Mouse (Mus musculus) G1E (cell line): ENCODE measurements at regions not wholly inside any gene's neighbourhood (a gene's known extent, or its start where the extent isn't known, plus 50 kb on each side); places are given as distances from the start of the nearest gene placed in this dataset.
A peak's percentile ranks its signal among the peaks of the same experiment; 100 is the strongest.

ENCODE experiments used
- ATAC-seq: 2 replicates; pipeline ENCODE4 v1.8.0; 2016; ENCODE audit warnings: mild to moderate bottlenecking; ENCODE audit not compliant: insufficient number of reproducible peaks, poor library complexity, low FRiP score, severe bottlenecking; ENCODE audit errors: extremely low read depth
- DNase-seq: peaks from one replicate; pipeline ENCODE4 v3.0.0; 2012; ENCODE audit warnings: low spot score
- H3K27me3 ChIP-seq: 2 replicates; pipeline ENCODE4 v1.6.1; 2012; ENCODE audit warnings: mild to moderate bottlenecking, low read length, inconsistent platforms; ENCODE audit not compliant: insufficient read depth
- H3K36me3 ChIP-seq: replicated peaks from 2 replicates; pipeline ENCODE3; 2012; ENCODE audit warnings: mild to moderate bottlenecking, inconsistent platforms
- H3K4me1 ChIP-seq: 2 replicates; pipeline ENCODE4 v1.6.1; 2012; ENCODE audit warnings: low read depth, low read length, inconsistent platforms, mixed read lengths; ENCODE audit not compliant: insufficient read depth
- H3K4me3 ChIP-seq: 2 replicates; pipeline ENCODE4 v1.5.1; 2012; ENCODE audit warnings: low read depth, mild to moderate bottlenecking, inconsistent platforms, low read length, moderate library complexity, mixed read lengths
- H3K9me3 ChIP-seq: replicated peaks from 2 replicates; pipeline ENCODE4 v1.6.1; 2012; ENCODE audit warnings: inconsistent platforms
- CTCF ChIP-seq: IDR thresholded peaks from 2 replicates; pipeline ENCODE4 v1.5.1; 2012; ENCODE audit warnings: low read depth, low read length, inconsistent platforms, mixed read lengths
- GATA1 ChIP-seq: IDR thresholded peaks from 2 replicates; pipeline ENCODE4 v1.6.1; 2012; ENCODE audit warnings: borderline replicate concordance, low read length, inconsistent platforms, mixed read lengths
- GATA2 ChIP-seq: IDR thresholded peaks from 2 replicates; pipeline ENCODE4 v1.6.1; 2012; ENCODE audit warnings: low read depth, low read length, inconsistent platforms, borderline replicate concordance
- POLR2AphosphoS5 ChIP-seq: IDR thresholded peaks from 2 replicates; pipeline ENCODE4 v1.6.1; 2012; ENCODE audit warnings: low read depth, low read length, inconsistent platforms; ENCODE audit not compliant: insufficient replicate concordance
- TAL1 ChIP-seq: conservative IDR thresholded peaks from 2 replicates; pipeline ENCODE4 v1.6.1; 2012; ENCODE audit warnings: low read depth, low read length, inconsistent platforms, mixed read lengths

DNA sequence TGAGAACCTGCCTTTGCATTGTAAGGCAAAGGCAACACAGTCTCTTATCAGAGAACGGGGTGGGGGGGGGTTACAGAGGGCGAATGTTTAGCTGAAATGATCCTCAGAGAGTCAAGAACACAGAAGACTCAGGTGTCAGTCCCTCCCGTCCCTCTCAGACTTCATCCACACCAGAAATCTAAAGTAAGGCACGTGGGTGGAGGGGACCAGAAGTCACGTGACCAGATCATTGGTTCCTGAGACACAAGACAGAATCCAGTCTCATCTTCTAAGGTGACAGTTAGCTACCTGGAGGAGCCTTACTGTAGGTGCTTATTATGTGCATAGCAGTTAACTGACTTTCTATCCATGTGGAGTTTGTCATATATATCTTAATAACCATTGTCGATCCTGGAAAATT lies 1302.0 kb downstream of the Synb start:
- ATAC-seq (no peak), DNase-seq (no peak)
- Histone ChIP-seq H3K9me3 (peaks cover 63% of the 10 kb centered on the region), H3K36me3 (no peaks in the 10 kb centered on the region), H3K27me3 (no peaks in the 10 kb centered on the region), H3K4me1 (no peaks in the 10 kb centered on the region), H3K4me3 (no peak overlapping the region)
- no peak for TF ChIP-seq CTCF
- no peak for TF ChIP-seq TAL1
- TF ChIP-seq GATA2: no peak
- TF ChIP-seq GATA1: no peak
- TF ChIP-seq POLR2AphosphoS5: no peak

DNA sequence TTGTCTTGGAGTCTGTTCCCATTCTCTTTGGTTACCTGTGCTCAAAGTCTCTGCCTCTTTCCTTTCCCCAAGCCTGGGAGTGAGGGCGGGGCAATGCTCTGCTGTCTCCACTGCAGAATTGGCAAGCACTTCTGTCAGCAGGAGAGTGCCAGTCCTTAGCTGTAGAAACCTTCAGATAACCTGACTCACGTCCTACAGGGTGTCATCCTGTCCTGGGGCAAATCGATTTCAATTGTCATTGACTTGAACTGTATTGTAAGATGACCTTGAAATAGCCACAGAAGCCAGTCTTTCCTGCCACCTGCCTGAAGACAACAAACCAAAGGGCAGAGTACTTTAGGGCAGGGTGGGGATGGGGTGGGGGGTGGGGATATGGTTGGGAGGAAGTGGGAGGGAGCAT lies 1303.8 kb downstream of the Synb start:
- H3K4me1 ChIP-seq: no peaks in the 10 kb centered on the region
- no peak for TF ChIP-seq GATA2
- no peak for TF ChIP-seq CTCF
- no peak for TF ChIP-seq GATA1
- TF ChIP-seq TAL1: no peak
- TF ChIP-seq POLR2AphosphoS5: no peak
- H3K9me3 ChIP-seq: peaks cover 54% of the 10 kb centered on the region
- H3K27me3 ChIP-seq: no peaks in the 10 kb centered on the region
- no peaks in the 10 kb centered on the region for H3K36me3 ChIP-seq
- 0 out of 2 replicates have a peak overlapping the region, but pooled peaks have one; percentile 9 for H3K4me3 ChIP-seq
- ATAC-seq (no peak), DNase-seq (no peak)
